Mouse (Mus musculus) hindbrain, embryonic 11.5 days (tissue): ENCODE results near the gene Nudt7. TPM values are rescaled to one million over a fixed set of nuclear protein-coding genes. Genes with fewer than 3 reads are reported as not detected.

Experiments
- ATAC-seq: fragments of 200-750 bp; cut with Nextera tagmentation; 2 replicates; pipeline ENCODE4 v1.8.0; 2017; ENCODE audit warnings: mild to moderate bottlenecking, moderate TSS enrichment, moderate library complexity; ENCODE audit not compliant: low FRiP score
- DNase-seq: peaks from one replicate; pipeline ENCODE4 v3.0.0-alpha.2; 2015; ENCODE audit warnings: low spot score
- H3K27ac ChIP-seq: fragments of 300-500 bp; sonication (generic); 2 replicates; pipeline ENCODE4 v1.5.1; 2014; ENCODE audit warnings: mild to moderate bottlenecking, low read depth, low read length
- H3K27me3 ChIP-seq: fragments of 300-500 bp; sonication (generic); 2 replicates; pipeline ENCODE4 v1.6.1; 2014; ENCODE audit warnings: mild to moderate bottlenecking, low read length, moderate library complexity, mixed read lengths; ENCODE audit not compliant: control insufficient read depth, insufficient read depth
- H3K36me3 ChIP-seq: fragments of 300-500 bp; sonication (generic); 2 replicates; pipeline ENCODE4 v1.6.1; 2014; ENCODE audit warnings: mild to moderate bottlenecking, low read length, moderate library complexity, mixed read lengths; ENCODE audit not compliant: control insufficient read depth, insufficient read depth
- H3K4me1 ChIP-seq: fragments of 300-500 bp; sonication (generic); replicated peaks from 2 replicates; pipeline ENCODE4 v1.6.1; 2014; ENCODE audit warnings: low read length, mixed read lengths; ENCODE audit not compliant: control insufficient read depth, insufficient read depth
- H3K4me2 ChIP-seq: fragments of 300-500 bp; sonication (generic); replicated peaks from 2 replicates; pipeline ENCODE4 v1.6.1; 2014; ENCODE audit warnings: mild to moderate bottlenecking, low read depth, low read length
- H3K4me3 ChIP-seq: fragments of 300-500 bp; sonication (generic); 2 replicates; pipeline ENCODE4 v1.5.1; 2014; ENCODE audit warnings: low read depth, low read length
- H3K9ac ChIP-seq: fragments of 300-500 bp; sonication (generic); 2 replicates; pipeline ENCODE4 v1.6.1; 2014; ENCODE audit warnings: low read depth, low read length
- H3K9me3 ChIP-seq: fragments of 300-500 bp; sonication (generic); 2 replicates; pipeline ENCODE4 v1.6.1; 2016; ENCODE audit warnings: low read length; ENCODE audit not compliant: control insufficient read depth
- WGBS: fragments of 180-500 bp; shearing (Covaris S2); extraction: QIAGEN DNeasy Blood & Tissue Kit; methylation state at CpG from one replicate; pipeline ENCODE4 v1.1.7; 2014; 5-methylcytosine and 5-hydroxymethylcytosine counted together
- polyA plus RNA-seq: library from polyadenylated mRNA; unstranded; fragments of >200 nt; fragmentation: Nextera tagmentation; extraction: Ambion mirVana; gene quantifications from 2 replicates; pipeline ENCODE4 v1.2.1, GENCODE M21; 2014

Nudt7 gene
- 9.1 and 12.1 TPM in 2 replicates for polyA plus RNA-seq

GRCm38 (mm10) chr8:114133510-114134362 lies at the start of gene Nudt7:
Nudt7 (plus strand) TSS chr8:114133557.
- no peaks in the 10 kb centered on the region for H3K4me1 ChIP-seq
- DNase-seq = peak; percentile 93
- peak within 1 kb of the TSS; percentile 64 for H3K9ac ChIP-seq
- peak; percentile 90 for ATAC-seq
- no peak within 1 kb of the TSS; the same call in 1 of the 2 replicates for H3K27ac ChIP-seq
- peak within 1 kb of the TSS; percentile 74 for H3K4me2 ChIP-seq
- 5% methylated on average over 23 of the region's 23 CpGs for WGBS
- H3K9me3 ChIP-seq = no peaks in the 10 kb centered on the region
- H3K4me3 ChIP-seq = peak within 1 kb of the TSS; percentile 42
- H3K36me3 ChIP-seq = no peaks in the 10 kb centered on the region
- H3K27me3 ChIP-seq = no peaks in the 10 kb centered on the region

- no peak overlapping the region for H3K9ac ChIP-seq
- no peak overlapping the region for H3K4me3 ChIP-seq
- ATAC-seq (no peak), DNase-seq (no peak)
- WGBS = 90% methylated on average over 4 of the region's 4 CpGs
- no peaks in the 10 kb centered on the region for H3K4me1 ChIP-seq
- H3K4me2 ChIP-seq = no peak overlapping the region
- H3K9me3 ChIP-seq = no peaks in the 10 kb centered on the region
- H3K27me3 ChIP-seq = no peaks in the 10 kb centered on the region
- H3K36me3 ChIP-seq = no peaks in the 10 kb centered on the region
- H3K27ac ChIP-seq = no peak overlapping the region
Measured at GRCm38 (mm10) chr8:114087932-114088331, 45.4 kb upstream of the Nudt7 start.

GRCm38 (mm10) chr8:114090736-114091135 lies 42.6 kb upstream of the Nudt7 start:
- Histone ChIP-seq H3K27ac (no peak overlapping the region), H3K36me3 (no peaks in the 10 kb centered on the region), H3K27me3 (no peaks in the 10 kb centered on the region), H3K4me1 (no peaks in the 10 kb centered on the region), H3K9ac (no peak overlapping the region), H3K4me2 (no peak overlapping the region), H3K9me3 (no peaks in the 10 kb centered on the region), H3K4me3 (no peak overlapping the region)
- no peak for ATAC-seq
- WGBS = 85% methylated on average over 4 of the region's 4 CpGs
- no peak for DNase-seq

- Histone ChIP-seq H3K27ac (no peak overlapping the region), H3K4me3 (no peak overlapping the region), H3K36me3 (no peaks in the 10 kb centered on the region), H3K9ac (no peak overlapping the region), H3K9me3 (no peaks in the 10 kb centered on the region), H3K27me3 (no peaks in the 10 kb centered on the region), H3K4me1 (no peaks in the 10 kb centered on the region), H3K4me2 (no peak overlapping the region)
- ATAC-seq (no peak), DNase-seq (no peak)
- WGBS = 88% methylated on average over 3 of the region's 3 CpGs
Measured at GRCm38 (mm10) chr8:114093321-114093720, 40.0 kb upstream of the Nudt7 start.

- Histone ChIP-seq H3K9me3 (no peaks in the 10 kb centered on the region), H3K27ac (no peak overlapping the region), H3K9ac (no peak overlapping the region), H3K4me1 (no peaks in the 10 kb centered on the region), H3K4me2 (no peak overlapping the region), H3K4me3 (no peak overlapping the region), H3K36me3 (no peaks in the 10 kb centered on the region), H3K27me3 (no peaks in the 10 kb centered on the region)
- ATAC-seq (no peak), DNase-seq (no peak)
- WGBS = 93% methylated on average over 4 of the region's 4 CpGs
Measured at GRCm38 (mm10) chr8:114094526-114094925, 38.8 kb upstream of the Nudt7 start.

- H3K4me1 ChIP-seq = no peaks in the 10 kb centered on the region
- no peak overlapping the region for H3K27ac ChIP-seq
- DNase-seq (no peak), ATAC-seq (no peak)
- no peak overlapping the region for H3K4me3 ChIP-seq
- H3K9ac ChIP-seq = no peak overlapping the region
- no peaks in the 10 kb centered on the region for H3K27me3 ChIP-seq
- WGBS = 61% methylated on average over 14 of the region's 14 CpGs
- no peaks in the 10 kb centered on the region for H3K9me3 ChIP-seq
- H3K36me3 ChIP-seq = no peaks in the 10 kb centered on the region
- H3K4me2 ChIP-seq = no peak overlapping the region
Measured at GRCm38 (mm10) chr8:114100561-114101206, 32.7 kb upstream of the Nudt7 start.

- H3K36me3 ChIP-seq = no peaks in the 10 kb centered on the region
- H3K4me2 ChIP-seq = no peak overlapping the region
- H3K9me3 ChIP-seq = no peaks in the 10 kb centered on the region
- ATAC-seq (no peak), DNase-seq (no peak)
- H3K27ac ChIP-seq = no peak overlapping the region
- no peak overlapping the region for H3K4me3 ChIP-seq
- no peaks in the 10 kb centered on the region for H3K4me1 ChIP-seq
- H3K27me3 ChIP-seq = no peaks in the 10 kb centered on the region
- H3K9ac ChIP-seq = no peak overlapping the region
- WGBS = 79% methylated on average over 7 of the region's 7 CpGs
Measured at GRCm38 (mm10) chr8:114103401-114103800, 30.0 kb upstream of the Nudt7 start.

- no peaks in the 10 kb centered on the region for H3K36me3 ChIP-seq
- no peak overlapping the region for H3K4me2 ChIP-seq
- no peak overlapping the region for H3K9ac ChIP-seq
- no peaks in the 10 kb centered on the region for H3K27me3 ChIP-seq
- no peaks in the 10 kb centered on the region for H3K4me1 ChIP-seq
- H3K27ac ChIP-seq = no peak overlapping the region
- H3K4me3 ChIP-seq = no peak overlapping the region
- ATAC-seq (no peak), DNase-seq (no peak)
- 90% methylated on average over 5 of the region's 5 CpGs for WGBS
- no peaks in the 10 kb centered on the region for H3K9me3 ChIP-seq
Measured at GRCm38 (mm10) chr8:114105971-114106370, 27.4 kb upstream of the Nudt7 start.
